Mouse (Mus musculus) thymus, adult 2 months (tissue): Measurements from ENCODE around the gene Tapbp.
"Not testable (repeated sequence)": the region's sequence is repeated elsewhere in the genome, so short reads cannot be mapped to it uniquely, and the experiment has no call there.

ENCODE experiments used
- CTCF ChIP-seq: fragments of 200-500 bp; IDR thresholded peaks from 2 replicates; pipeline ENCODE4 v1.5.1; 2012; ENCODE audit warnings: mild to moderate bottlenecking, control low read depth, low read length, moderate library complexity, borderline replicate concordance; ENCODE audit not compliant: control insufficient read depth, poor library complexity, insufficient read depth; ENCODE audit errors: extremely low read depth
- POLR2A ChIP-seq: fragments of 200-500 bp; IDR thresholded peaks from 2 replicates; pipeline ENCODE4 v1.6.1; 2012; ENCODE audit warnings: mild to moderate bottlenecking, low read length, control low read depth, moderate library complexity; ENCODE audit not compliant: control insufficient read depth, poor library complexity, insufficient read depth; ENCODE audit errors: extremely low read depth

DNA sequence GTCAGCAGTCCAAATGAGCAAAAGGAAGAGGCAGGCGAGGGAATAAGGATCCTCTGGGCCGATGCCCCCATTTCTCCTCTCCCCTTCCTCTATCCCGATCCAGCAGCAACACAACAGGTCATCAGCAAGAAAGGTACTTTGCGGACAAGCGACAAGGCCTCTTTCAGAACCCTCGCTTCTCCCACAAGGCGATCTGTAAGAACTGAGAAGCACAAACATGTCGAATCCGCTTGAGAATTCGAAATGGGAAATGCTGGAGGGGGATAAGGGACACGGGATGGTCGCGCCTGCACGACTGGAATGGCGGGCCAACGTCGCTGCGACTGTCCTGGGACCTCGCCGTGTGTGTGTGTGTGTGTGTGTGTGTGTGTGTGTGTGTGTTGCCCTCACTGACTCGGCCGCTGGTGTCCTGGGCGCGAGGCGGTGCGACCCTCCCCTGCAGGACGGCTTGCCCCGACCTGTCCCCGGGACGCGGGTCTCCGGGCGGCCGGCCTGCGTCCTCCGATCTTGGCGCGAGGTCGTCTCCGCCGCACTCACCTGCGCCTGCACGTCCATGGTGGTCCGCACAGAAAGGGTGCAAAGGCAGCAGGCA lies 25.7 kb upstream of the Tapbp start:
- TF ChIP-seq POLR2A, CTCF: not testable (repeated sequence)
